Mouse (Mus musculus) heart, embryonic 14.5 days (tissue): ENCODE data around the gene Avpi1. TPM values are rescaled to one million over a fixed set of nuclear protein-coding genes. Genes with fewer than 3 reads are reported as not detected.

Source experiments
- ATAC-seq: fragments of 200-750 bp; cut with Nextera tagmentation; 2 replicates; pipeline ENCODE4 v1.8.0; 2017; ENCODE audit warnings: low read depth, moderate TSS enrichment; ENCODE audit not compliant: insufficient number of reproducible peaks, insufficient read depth, low FRiP score
- H3K27ac ChIP-seq, 2 experiments: fragments of 200-500 bp in 1 of 2; fragments of 300-500 bp in 1 of 2; sonication (generic) in 1 of 2; replicated peaks in 1 of 2; 2 replicates each; pipeline ENCODE4 v1.5.1; 2012 to 2014; ENCODE audit warnings: low read depth in 2 of 2, low read length in 2 of 2, control low read depth in 1 of 2, mild to moderate bottlenecking in 1 of 2, mixed read lengths in 1 of 2; ENCODE audit not compliant: control insufficient read depth in 1 of 2, insufficient read depth in 1 of 2
- H3K27me3 ChIP-seq: fragments of 300-500 bp; sonication (generic); 2 replicates; pipeline ENCODE4 v1.6.1; 2014; ENCODE audit warnings: mild to moderate bottlenecking, low read length, control low read depth; ENCODE audit not compliant: control insufficient read depth, insufficient read depth
- H3K36me3 ChIP-seq: fragments of 300-500 bp; sonication (generic); 2 replicates; pipeline ENCODE4 v1.6.1; 2014; ENCODE audit warnings: mild to moderate bottlenecking, control low read depth, low read length, mixed read lengths; ENCODE audit not compliant: control insufficient read depth, insufficient read depth
- H3K4me1 ChIP-seq, 2 experiments: fragments of 200-500 bp in 1 of 2; fragments of 300-500 bp in 1 of 2; sonication (generic) in 1 of 2; 2 replicates each; pipeline ENCODE4 v1.6.1; 2012 to 2014; ENCODE audit warnings: low read length in 2 of 2, control low read depth in 1 of 2, mixed read lengths in 1 of 2; ENCODE audit not compliant: control insufficient read depth in 2 of 2, insufficient read depth in 2 of 2
- H3K4me2 ChIP-seq: fragments of 300-500 bp; sonication (generic); 2 replicates; pipeline ENCODE4 v1.6.1; 2014; ENCODE audit warnings: mild to moderate bottlenecking, low read length
- H3K4me3 ChIP-seq, 2 experiments: fragments of 200-500 bp in 1 of 2; fragments of 300-500 bp in 1 of 2; sonication (generic) in 1 of 2; 2 replicates each; pipeline ENCODE4 v1.5.1; 2012 to 2014; ENCODE audit warnings: low read length in 2 of 2, mild to moderate bottlenecking in 2 of 2, control low read depth in 1 of 2, low read depth in 1 of 2, moderate library complexity in 1 of 2; ENCODE audit not compliant: control insufficient read depth in 1 of 2, insufficient read depth in 1 of 2
- H3K9ac ChIP-seq: fragments of 300-500 bp; sonication (generic); 2 replicates; pipeline ENCODE4 v1.6.1; 2014; ENCODE audit warnings: mild to moderate bottlenecking, low read length
- H3K9me3 ChIP-seq: fragments of 300-500 bp; sonication (generic); 2 replicates; pipeline ENCODE4 v1.6.1; 2016; ENCODE audit warnings: low read length, control low read depth; ENCODE audit not compliant: control insufficient read depth
- WGBS: fragments of 180-500 bp; shearing (Covaris S2); extraction: QIAGEN DNeasy Blood & Tissue Kit; methylation state at CpG from one replicate; pipeline ENCODE4 v1.1.7; 2014; 5-methylcytosine and 5-hydroxymethylcytosine counted together
- polyA plus RNA-seq: library from polyadenylated mRNA; unstranded; fragments of >200 nt; fragmentation: Nextera tagmentation; extraction: Ambion mirVana; gene quantifications from 2 replicates; pipeline ENCODE4 v1.2.1, GENCODE M21; 2014

Gene Avpi1
- polyA plus RNA-seq, 1 experiment from 2014 or later, result 38.2 TPM

- peaks cover 55% of the 10 kb centered on the region for H3K36me3 ChIP-seq
- no peak overlapping the region for H3K9ac ChIP-seq
- no peak overlapping the region for H3K4me2 ChIP-seq
- ATAC-seq, result no peak
- H3K9me3 ChIP-seq, result no peaks in the 10 kb centered on the region
- no peak overlapping the region for H3K27ac ChIP-seq
- peaks cover 20 to 35% of the 10 kb centered on the region in 2 experiments for H3K4me1 ChIP-seq
- WGBS, result 79% methylated on average over 13 of the region's 13 CpGs
- H3K4me3 ChIP-seq, result no peak overlapping the region
- H3K27me3 ChIP-seq, result no peaks in the 10 kb centered on the region
Measured at GRCm38 (mm10) chr19:42124684-42125083, 4.2 kb downstream of the Avpi1 start.

GRCm38 (mm10) chr19:42120451-42120850, 8.4 kb downstream of the Avpi1 start:
- Histone ChIP-seq H3K4me2 (no peak overlapping the region), H3K9ac (no peak overlapping the region), H3K27me3 (no peaks in the 10 kb centered on the region), H3K4me1 (peaks cover 0 to 4% of the 10 kb centered on the region in 2 experiments; a peak in 1 of 4 replicates), H3K27ac (no peak overlapping the region), H3K9me3 (no peaks in the 10 kb centered on the region), H3K36me3 (peaks cover 96% of the 10 kb centered on the region), H3K4me3 (no peak overlapping the region)
- ATAC-seq, result no peak
- WGBS, result 89% methylated on average over 8 of the region's 8 CpGs

- ATAC-seq, result no peak
- Histone ChIP-seq H3K27me3 (no peaks in the 10 kb centered on the region), H3K27ac (no peak overlapping the region), H3K9ac (no peak overlapping the region), H3K9me3 (no peaks in the 10 kb centered on the region), H3K4me2 (no peak overlapping the region), H3K36me3 (peaks cover 94% of the 10 kb centered on the region), H3K4me1 (no peaks in the 10 kb centered on the region), H3K4me3 (no peak overlapping the region)
- 76% methylated on average over 5 of the region's 5 CpGs for WGBS
Measured at GRCm38 (mm10) chr19:42118596-42118995, 10.3 kb downstream of the Avpi1 start.

GRCm38 (mm10) chr19:42118142-42118541, 10.7 kb downstream of the Avpi1 start:
- Histone ChIP-seq H3K27me3 (no peaks in the 10 kb centered on the region), H3K4me2 (no peak overlapping the region), H3K4me3 (no peak overlapping the region), H3K27ac (no peak overlapping the region), H3K9me3 (no peaks in the 10 kb centered on the region), H3K36me3 (peaks cover 93% of the 10 kb centered on the region), H3K4me1 (no peaks in the 10 kb centered on the region), H3K9ac (no peak overlapping the region)
- ATAC-seq, result no peak
- 94% methylated on average over 9 of the region's 9 CpGs for WGBS

- H3K4me2 ChIP-seq, result no peak overlapping the region
- H3K36me3 ChIP-seq, result peaks cover 73% of the 10 kb centered on the region
- no peaks in the 10 kb centered on the region for H3K4me1 ChIP-seq
- H3K27ac ChIP-seq, result no peak overlapping the region
- no peak overlapping the region for H3K4me3 ChIP-seq
- H3K9ac ChIP-seq, result no peak overlapping the region
- H3K9me3 ChIP-seq, result no peaks in the 10 kb centered on the region
- WGBS, result 88% methylated on average over 4 of the region's 4 CpGs
- H3K27me3 ChIP-seq, result no peaks in the 10 kb centered on the region
- ATAC-seq, result no peak
Measured at GRCm38 (mm10) chr19:42115783-42116335, 13.0 kb downstream of the Avpi1 start.

- Histone ChIP-seq H3K36me3 (peaks cover 57% of the 10 kb centered on the region), H3K27me3 (no peaks in the 10 kb centered on the region), H3K9ac (no peak overlapping the region), H3K9me3 (no peaks in the 10 kb centered on the region), H3K4me1 (no peaks in the 10 kb centered on the region), H3K27ac (no peak overlapping the region), H3K4me3 (no peak overlapping the region), H3K4me2 (no peak overlapping the region)
- WGBS, result 90% methylated on average over 9 of the region's 9 CpGs
- no peak for ATAC-seq
Measured at GRCm38 (mm10) chr19:42104681-42105080, 24.2 kb downstream of the Avpi1 start.

GRCm38 (mm10) chr19:42099406-42099805, 29.5 kb downstream of the Avpi1 start:
- Histone ChIP-seq H3K4me2 (no peak overlapping the region), H3K27me3 (no peaks in the 10 kb centered on the region), H3K27ac (no peak overlapping the region), H3K4me1 (no peaks in the 10 kb centered on the region), H3K4me3 (no peak overlapping the region), H3K9ac (no peak overlapping the region), H3K9me3 (no peaks in the 10 kb centered on the region), H3K36me3 (peaks cover 40% of the 10 kb centered on the region)
- 82% methylated on average over 3 of the region's 3 CpGs for WGBS
- no peak for ATAC-seq

GRCm38 (mm10) chr19:42090637-42091141, 38.2 kb downstream of the Avpi1 start:
- ATAC-seq, result peak; percentile 68
- H3K9me3 ChIP-seq, result no peaks in the 10 kb centered on the region
- peaks cover 11 to 19% of the 10 kb centered on the region in 2 experiments for H3K4me1 ChIP-seq
- peaks cover 8% of the 10 kb centered on the region for H3K36me3 ChIP-seq
- H3K4me2 ChIP-seq, result peak overlapping the region; percentile 83
- peak overlapping the region; percentile 83 to 91 for H3K4me3 ChIP-seq
- H3K9ac ChIP-seq, result peak overlapping the region; percentile 83
- H3K27me3 ChIP-seq, result no peaks in the 10 kb centered on the region
- WGBS, result under 1% methylated on average over 49 of the region's 52 CpGs
- H3K27ac ChIP-seq, result peak overlapping the region; percentile 76 to 93
